Mouse (Mus musculus) left cerebral cortex, adult 8-10 months (tissue): ENCODE measurements around the gene Caln1. TPM values are rescaled to one million over a fixed set of nuclear protein-coding genes. Genes with fewer than 3 reads are reported as not detected.
A peak's percentile ranks its signal among the peaks of the same experiment; 100 is the strongest.
"Not testable (repeated sequence)": the region's sequence is repeated elsewhere in the genome, so short reads cannot be mapped to it uniquely, and the experiment has no call there.

ENCODE experiments used
- DNase-seq, 2 experiments: peaks; one replicate each; pipeline ENCODE4 v3.0.0; 2022; ENCODE audit warnings: low spot score in 2 of 2
- total RNA-seq, 4 experiments: library from RNA; stranded (reverse); gene quantifications; 2 replicates each; pipeline ENCODE4 v1.2.4; 2022

Gene Caln1
- total RNA-seq, 4 experiments from 2014 or later: 131 to 176 (median 150) TPM

DNA sequence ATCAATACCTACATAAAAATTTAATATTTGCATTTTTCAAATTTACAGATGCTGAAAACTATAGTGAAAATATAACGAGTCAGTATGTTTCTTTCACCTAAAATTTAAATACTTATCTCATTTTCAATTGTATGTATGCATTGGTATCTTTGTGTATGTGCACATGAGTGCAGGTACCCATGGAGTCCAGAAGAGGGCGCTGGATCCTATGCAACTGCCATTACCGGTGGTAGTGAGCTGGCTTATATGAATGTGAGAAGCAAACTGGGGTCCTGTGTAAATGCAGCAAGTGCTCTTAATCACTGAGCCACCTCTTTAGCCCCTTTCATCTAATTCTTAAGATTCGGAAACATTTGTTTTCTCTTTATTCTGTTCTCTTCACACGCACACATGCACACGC is 146.1 kb downstream of the Caln1 start:
- no peak for DNase-seq

DNA sequence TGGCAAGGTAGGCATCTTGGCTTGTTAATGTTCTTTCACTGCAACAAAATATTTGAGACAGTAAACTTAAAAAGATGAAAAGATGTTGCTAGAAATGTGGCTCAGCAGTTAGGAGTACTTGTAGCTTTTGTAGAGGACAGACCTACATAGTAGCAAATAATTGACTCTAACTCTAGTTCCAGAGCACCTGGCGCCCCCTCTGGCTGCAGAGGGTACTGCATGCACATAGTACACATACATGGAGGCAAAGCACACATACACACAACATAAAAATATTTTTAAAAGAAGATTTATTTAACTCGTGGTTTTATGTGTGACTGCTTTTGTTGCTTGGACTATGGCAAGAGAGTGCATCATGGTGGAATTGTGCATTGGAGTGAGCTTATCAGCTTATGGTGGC is 151.3 kb downstream of the Caln1 start:
- DNase-seq: no peak

DNA sequence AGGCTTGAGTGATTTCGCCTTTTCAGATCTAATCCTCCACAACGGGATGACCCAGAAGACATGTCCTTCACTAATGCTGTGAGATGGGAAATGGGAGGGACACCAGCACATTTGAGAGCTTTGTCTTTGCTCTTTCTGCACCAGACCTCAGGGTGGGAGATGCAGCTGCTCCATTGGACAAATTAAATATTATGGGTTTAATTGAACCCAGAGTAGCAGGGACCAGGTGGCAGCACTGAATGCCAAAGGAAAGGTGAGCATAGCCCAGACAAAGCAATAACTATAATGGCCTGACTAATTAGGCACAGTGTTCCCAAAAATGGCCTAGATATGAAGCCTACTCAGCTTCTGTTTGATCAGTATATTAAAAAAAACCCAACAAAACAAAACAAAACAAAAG is 158.2 kb downstream of the Caln1 start:
- DNase-seq: no peak

DNA sequence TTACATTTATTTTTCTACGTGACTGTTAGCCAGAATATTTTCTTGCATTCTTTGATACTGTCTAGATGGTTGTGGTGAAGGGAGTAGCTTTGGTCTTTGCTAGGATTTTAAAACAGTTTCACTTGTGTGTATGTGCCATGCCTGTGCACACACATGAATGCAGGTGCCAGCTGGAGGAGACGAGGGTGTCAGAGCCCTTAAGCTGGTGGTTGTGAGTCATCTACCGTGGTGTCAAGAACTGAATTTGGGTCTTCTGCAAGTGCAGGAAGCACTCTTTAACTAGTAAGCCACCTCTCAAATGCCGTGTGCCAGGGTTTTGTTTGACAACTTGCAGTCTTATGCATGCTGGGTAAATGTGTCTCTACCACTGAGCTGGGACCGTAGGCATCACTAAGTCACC is 178.2 kb downstream of the Caln1 start:
- DNase-seq: peak in 1 of 2 experiments; percentile 27

DNA sequence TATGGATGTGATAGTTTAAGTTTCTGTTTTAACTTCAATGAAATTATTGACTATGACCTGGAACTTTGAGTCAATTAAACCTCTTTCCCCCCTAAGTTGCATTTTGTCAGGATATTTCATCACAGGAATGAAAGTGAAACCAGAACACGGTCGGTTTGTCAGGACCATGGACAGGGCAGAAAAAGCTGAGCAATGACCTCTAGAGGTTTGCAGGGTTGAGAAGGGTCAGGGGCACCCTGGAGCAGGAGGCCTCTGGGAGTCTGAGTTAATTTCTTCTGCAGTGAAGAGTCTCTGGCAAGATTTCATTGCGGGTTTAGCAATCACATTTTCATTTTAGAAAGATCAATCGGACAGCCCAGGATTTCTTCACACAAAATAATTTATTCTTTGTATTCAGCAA is 184.7 kb downstream of the Caln1 start:
- no peak for DNase-seq

DNA sequence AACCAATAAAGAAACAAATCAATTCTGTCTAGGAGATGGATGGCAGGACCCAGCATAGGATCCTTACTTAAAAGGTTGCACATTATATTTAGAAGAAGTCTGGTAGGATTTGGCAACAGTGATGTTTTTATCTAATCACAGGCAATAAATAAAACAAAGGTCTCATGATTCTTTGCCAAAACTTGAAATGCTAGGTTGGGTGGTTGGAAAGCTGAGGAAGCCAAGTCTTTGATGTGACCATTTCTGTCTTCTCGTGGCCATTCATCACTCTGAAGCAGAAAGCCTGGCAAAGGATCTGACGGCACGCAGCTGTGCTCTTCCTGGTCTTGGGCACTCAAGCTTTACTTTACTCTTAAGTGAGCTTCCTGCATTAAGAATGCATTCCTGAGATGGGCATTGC is 193.9 kb downstream of the Caln1 start:
- no peak for DNase-seq

DNA sequence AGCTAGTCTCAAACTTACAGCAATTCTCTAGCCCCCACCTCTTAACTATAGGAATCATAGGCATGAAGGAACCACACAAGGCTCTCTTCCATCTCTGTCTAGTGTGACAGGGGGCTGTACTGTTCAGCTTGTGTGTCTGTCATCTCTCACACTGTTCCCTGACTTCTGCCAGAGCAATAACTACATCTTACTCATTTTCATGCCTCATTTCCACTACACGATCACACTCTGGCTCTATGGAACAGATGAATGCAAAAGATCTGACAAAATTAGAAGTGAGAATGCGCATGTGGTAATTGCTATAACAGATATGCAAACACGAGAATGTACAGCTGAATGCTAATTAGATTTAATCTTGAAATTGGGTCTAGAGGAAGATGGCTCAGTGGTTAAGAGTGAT is 196.7 kb downstream of the Caln1 start:
- no peak for DNase-seq

DNA sequence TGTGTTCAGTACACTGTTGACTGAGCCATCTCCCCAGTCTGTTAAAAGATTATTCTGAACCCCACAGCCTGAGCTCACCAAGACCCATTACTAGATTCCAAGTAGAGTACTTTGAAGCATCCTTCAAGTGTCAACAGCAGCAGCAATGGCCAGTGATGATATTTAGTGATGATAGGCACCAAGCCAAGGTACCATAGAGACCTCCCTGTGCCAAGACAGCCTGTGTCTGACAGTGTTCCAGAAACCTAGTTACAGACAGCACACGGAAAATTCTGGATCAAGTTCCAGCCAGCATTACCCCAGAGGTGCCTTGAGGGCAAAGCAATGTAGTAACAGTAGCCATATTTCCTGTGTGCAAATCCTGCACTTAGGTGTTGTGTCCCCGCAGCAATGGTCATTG is 208.3 kb downstream of the Caln1 start:
- DNase-seq: no peak

DNA sequence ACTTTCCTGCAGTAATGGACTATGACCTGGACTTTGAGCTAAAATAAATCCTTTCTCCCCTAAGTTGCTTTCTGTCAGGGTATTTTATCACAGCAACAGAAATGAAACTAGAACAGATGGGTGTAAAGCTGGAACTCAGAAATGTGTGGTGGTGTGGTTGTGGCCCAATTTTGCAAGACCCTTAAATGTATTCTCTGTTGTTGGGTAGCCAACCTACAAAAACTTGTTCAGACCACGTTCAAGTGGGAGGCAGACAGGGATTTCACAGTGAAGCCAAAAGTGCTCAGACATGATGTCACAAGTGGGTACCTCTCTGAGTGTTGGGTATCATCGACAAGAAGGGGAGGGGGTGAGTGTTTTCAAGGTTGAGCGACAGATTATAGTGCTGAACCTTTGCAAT is 214.8 kb downstream of the Caln1 start:
- DNase-seq: no peak

DNA sequence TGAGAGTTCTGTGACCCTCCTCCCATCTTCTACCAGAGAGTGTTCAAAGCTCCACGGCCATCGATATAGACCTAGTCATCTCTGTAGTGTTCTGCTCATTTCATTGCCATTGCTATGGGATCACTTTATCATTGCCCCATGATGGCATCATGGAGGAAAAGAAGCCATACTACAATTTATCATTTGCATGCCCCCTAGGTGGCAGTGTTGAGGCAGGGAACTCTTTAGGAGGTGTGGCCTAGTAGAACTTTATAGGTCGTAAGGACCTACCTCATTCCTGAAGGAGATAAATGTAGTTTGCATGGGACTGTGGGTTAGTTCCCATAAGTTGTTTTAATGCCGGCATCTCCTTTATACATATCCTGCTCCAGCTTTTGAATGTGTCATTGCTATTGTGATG is 217.0 kb downstream of the Caln1 start:
- DNase-seq: no peak

DNA sequence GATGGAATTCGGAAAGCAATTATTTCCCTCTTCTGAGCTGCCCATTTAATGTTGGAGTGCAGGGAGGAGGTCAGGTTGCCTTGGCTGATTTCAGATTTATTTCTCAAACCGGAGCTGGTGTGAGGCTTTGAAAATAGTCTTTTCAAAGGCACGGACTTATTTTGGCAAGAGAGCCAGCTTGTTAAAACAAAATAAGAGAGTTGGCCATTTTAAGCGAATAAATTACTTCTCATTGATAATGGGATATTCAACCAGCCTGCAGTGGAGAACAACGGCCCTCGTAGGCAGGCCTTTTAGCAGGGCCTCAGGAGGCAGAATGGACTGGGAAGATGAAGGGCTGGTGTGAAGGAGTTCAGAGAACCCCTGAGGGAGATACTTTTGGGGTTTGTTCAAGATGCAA is 227.3 kb downstream of the Caln1 start:
- DNase-seq: no peak

DNA sequence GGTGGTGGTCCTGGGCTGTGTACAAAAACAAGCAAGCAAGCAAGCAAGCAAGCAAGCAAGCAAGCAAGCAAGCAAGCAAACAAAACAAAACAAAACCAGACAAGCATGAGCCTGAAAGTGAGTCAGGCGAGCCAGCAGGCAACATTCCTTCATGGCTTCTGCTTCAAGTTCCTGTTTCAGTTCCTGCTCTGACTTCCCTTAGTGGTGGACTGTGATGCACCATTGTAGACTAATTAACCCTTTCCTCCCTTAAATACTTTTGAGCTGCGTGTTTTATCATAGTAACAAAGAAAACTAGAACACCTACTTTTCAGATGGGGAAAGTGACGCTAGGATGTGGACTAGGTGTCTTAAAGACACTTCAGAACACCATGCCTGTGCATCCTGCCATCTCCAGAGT is 244.4 kb downstream of the Caln1 start:
- no peak for DNase-seq

DNA sequence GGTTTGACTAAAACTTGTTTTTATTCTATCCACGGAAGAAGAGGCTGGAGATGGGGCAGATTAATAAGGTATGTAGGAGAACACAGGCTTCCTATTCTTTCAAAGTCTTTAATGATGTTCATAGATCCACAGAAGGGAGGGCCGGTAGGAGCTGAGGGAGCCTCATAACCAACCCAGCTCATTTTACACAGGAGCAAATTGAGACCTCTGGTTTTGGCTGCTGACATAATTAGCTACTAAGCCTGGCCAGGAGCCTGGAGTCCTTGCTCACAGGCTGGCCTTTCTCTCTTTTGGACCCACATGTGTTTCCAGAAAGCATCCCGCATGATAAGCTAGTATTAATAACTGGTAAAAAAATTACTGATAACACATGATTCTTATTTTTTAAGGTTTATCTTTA is 245.0 kb downstream of the Caln1 start:
- no peak for DNase-seq

DNA sequence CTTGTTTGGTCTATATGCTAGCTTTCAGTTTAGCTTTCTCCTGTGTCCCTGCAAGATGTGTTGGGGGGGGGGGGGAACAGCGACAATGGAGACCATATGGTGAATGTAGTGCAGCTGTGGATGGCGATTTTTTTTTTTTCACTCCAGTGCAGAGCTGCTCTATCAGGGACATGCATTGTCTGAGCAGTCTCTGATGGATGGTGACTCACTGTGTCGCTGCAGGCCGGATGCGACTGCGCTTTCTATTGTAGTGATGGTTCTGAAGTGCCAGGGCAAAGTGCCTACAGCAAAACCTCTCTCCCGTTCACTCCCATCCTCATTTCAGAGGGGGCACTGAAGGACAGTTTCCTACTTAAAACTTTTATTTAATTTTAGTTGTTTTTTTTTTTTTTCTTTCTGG is 250.8 kb downstream of the Caln1 start:
- DNase-seq: peak in 1 of 2 experiments; percentile 14

DNA sequence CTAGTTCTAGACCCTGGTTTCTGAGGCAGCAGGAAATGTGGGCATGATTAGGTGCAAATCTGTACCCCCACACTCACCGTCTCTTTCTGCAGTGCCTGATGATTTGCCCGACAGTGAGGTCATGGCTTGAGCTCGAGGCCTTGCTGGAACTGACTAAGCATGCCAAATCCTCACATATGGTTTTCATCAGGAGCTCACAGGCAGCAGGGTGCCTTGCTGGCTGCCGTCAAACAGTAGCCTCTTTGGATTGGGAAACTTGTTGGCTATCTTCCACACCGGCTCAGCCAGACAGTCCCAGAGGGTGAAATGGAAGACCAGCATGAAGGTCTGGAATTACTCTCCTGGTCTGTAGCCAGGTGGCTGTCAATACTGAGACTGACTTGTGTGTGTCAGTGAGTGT is 254.0 kb downstream of the Caln1 start:
- DNase-seq: no peak

DNA sequence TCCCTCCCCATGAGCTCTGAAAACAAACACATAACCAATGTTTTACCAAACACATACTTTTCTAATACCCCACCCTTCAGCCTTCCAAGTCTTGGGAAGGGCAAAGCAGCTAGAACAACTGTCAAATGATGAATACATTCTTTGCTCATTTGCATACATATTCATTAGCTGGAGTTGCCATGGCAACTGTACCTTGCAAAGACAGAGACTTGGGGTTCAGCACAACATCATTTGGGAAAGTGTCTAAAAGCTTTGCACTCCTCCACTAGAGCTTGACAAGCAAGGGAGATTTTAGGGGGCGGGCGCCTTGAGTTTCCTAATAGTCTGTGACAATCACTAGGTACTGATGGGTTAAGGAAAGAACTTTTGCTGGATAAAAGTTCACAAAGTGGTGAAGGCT is 258.5 kb downstream of the Caln1 start:
- peak; percentile 13 to 23 for DNase-seq

DNA sequence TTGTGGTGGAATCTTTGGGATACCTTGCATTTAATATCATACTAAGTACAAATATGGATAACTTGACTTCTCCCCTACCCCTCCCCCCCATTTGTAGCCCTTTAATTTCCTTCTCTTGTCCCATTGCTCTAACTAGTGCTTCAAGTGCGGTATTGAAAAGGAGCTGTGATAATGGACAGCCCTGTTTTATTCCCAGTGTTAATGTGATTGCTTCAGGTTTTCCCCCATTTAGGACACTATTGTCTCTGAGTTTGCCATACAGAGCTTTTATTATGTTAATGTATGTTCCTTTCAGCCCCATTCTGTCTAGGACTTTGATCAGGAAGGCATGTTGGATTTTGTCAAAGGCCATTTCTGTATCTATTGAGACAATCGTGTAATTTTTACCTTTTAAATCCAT is 266.1 kb downstream of the Caln1 start:
- DNase-seq: no peak

DNA sequence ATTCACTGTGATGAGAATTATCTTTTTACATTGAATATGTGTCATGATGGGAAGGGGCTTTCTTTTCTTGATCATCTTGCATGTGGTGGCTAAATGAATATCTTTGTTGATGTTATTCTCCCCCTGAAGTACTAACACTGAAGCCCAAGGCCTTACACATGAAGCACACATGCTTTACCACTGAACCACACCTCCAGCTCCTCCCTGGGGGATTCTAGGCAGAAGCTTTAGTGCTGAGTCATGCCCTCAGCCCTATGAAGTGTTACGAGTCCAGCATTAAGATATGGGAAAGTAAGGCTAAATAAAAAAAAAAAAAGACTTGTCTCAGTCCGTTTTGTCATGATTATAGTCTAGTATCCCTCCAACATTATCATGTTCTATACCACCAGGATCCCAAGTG is 272.6 kb downstream of the Caln1 start:
- DNase-seq: no peak

DNA sequence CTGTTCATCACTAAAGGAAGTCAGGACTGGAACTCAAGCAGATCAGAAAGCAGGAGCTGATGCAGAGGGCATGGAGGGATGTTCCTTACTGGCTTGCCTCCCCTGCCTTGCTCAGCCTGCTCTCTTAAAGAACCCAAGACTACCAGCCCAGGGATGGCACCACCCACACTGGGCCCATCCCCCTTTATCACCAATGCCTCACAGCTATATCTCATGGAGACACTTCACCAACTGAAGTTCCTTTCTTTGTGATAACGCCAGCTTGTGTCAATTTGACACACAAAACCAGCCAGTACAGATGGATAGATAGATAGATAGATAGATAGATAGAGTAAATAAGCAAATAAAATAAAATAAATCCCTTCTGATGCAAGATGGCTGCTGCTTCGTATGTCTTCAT is 276.9 kb downstream of the Caln1 start:
- not testable (repeated sequence) for DNase-seq

DNA sequence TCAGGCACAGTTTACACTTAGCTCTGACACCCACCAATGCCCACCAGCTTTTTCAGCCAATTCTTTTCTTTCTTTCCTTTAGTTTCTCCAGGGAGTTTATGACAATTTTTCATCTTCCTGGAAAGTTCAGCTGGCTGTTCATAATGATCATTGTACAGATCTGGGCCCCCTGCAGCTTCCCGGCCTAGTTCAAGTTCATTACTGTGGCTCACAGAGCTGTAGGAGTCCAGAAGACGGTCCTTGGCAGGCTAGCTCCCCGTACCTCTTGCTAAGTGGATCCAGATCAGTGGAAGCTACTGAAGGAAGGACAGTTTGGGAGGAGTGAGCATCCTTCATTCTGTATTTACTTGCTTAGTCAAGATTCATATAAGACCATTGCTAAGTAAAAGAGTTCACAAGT is 288.9 kb downstream of the Caln1 start:
- DNase-seq: no peak

DNA sequence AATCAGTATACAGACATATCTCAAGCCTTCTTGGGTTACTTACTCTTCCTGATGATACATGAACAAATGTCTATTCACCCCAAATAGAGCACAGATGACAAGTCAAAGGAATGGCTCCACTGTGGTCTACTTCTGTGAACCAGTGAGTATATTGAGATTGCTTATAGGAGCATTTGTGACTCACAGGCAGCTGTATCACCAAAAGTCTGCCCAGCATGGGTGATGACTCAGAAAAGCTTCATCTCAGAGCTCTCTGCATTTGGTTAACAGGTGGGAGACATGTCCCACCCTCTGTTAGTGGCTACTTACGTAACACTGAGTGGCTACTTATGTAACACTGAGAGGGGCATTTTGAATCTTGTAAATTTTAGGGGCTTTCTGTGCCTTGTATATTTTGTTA is 296.8 kb downstream of the Caln1 start:
- DNase-seq: peak in 1 of 2 experiments; percentile 50

DNA sequence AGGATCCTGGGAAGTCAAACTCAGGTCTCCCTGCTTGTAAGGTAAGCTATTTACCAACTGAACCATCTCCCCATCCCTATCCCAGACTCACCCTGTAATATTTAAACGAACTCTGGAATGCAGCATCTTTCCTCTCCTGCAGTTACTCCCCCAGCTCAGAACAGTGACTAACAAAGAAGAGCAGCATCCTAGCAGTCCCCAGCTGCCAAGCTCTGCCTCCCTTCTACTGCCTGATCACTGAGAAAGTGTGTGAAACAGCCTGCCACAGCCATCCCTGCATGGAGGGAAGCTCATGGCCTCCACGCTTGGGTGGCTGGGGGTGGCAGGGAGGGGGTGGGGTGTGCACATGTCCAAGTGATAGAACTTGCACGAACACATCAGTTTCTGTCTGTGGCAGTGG is 303.3 kb downstream of the Caln1 start:
- DNase-seq: no peak

DNA sequence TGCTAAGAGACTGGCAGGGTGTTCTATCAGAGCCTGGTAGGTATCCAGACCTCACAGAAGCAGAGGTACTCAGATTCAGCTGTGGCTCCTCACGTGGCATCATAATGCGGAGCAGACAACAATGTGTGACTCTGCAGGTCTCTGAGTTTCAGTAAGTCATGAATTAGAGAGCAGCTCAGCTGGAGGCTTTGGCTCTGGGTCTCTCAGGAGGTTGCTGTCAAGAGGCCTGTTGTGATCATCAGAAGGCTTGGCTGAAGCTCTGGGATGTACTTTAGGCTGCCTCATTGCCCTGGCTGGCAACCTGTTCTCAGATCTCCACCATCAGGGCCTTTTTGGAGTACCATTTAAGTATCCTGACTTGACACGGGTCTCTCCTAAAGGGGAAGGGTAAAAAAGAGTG is 303.8 kb downstream of the Caln1 start:
- DNase-seq: no peak

DNA sequence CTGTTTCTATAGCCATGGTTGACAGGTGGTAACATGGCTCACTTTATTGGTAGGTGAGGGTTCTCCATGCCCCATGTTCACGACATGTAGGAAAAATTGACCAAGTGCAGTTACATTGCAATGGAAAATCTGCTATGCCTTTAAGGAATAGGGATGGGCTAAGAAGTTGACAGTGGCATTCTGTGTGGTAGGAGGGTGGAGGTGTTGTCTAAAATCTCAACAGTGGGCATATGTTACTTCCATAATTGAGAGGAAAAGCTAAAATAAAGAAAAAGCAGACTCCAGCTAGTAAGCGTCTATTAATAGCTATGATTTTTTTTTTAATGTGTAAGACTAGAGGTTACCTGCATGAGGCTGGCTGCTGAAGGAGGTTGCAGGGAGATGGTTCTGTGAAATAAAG is 308.6 kb downstream of the Caln1 start:
- no peak for DNase-seq
